Mouse (Mus musculus) testis, adult 2 months (tissue): ENCODE data around the gene Scd4. TPM values are rescaled to one million over a fixed set of nuclear protein-coding genes. Genes with fewer than 3 reads are reported as not detected.

Experiments
- H3K27ac ChIP-seq: fragments of 200-500 bp; 2 replicates; pipeline ENCODE4 v1.5.1; 2012; ENCODE audit warnings: low read depth, low read length; ENCODE audit not compliant: control insufficient read depth, insufficient read depth
- H3K27me3 ChIP-seq: fragments of 200-500 bp; 2 replicates; pipeline ENCODE4 v1.6.1; 2012; ENCODE audit warnings: mild to moderate bottlenecking, low read length, moderate library complexity; ENCODE audit not compliant: control insufficient read depth, insufficient read depth
- H3K36me3 ChIP-seq: fragments of 200-500 bp; 2 replicates; pipeline ENCODE4 v1.6.1; 2012; ENCODE audit warnings: mild to moderate bottlenecking, low read length; ENCODE audit not compliant: control insufficient read depth, insufficient read depth
- H3K4me1 ChIP-seq: fragments of 200-500 bp; 2 replicates; pipeline ENCODE4 v1.6.1; 2012; ENCODE audit warnings: low read length; ENCODE audit not compliant: control insufficient read depth, insufficient read depth
- H3K4me3 ChIP-seq: fragments of 200-500 bp; 2 replicates; pipeline ENCODE4 v1.5.1; 2012; ENCODE audit warnings: low read depth, mild to moderate bottlenecking, low read length, moderate library complexity, mixed read lengths; ENCODE audit not compliant: control insufficient read depth
- CTCF ChIP-seq: fragments of 200-500 bp; IDR thresholded peaks from 2 replicates; pipeline ENCODE4 v1.5.1; 2012; ENCODE audit warnings: low read depth, mild to moderate bottlenecking, inconsistent platforms, low read length, moderate library complexity; ENCODE audit not compliant: control insufficient read depth, insufficient read depth, insufficient replicate concordance
- POLR2A ChIP-seq: fragments of 200-500 bp; IDR thresholded peaks from 2 replicates; pipeline ENCODE4 v1.6.1; 2012; ENCODE audit warnings: low read depth, mild to moderate bottlenecking, inconsistent platforms, low read length, moderate library complexity; ENCODE audit not compliant: control insufficient read depth
- polyA plus RNA-seq: library from polyadenylated mRNA; depleted of rRNA; stranded (reverse); fragments of >200 nt; gene quantifications from 2 replicates; pipeline ENCODE4 v1.2.3, GENCODE M21; 2012

Gene Scd4
- polyA plus RNA-seq, 1 experiment, result 0.37 TPM

- Histone ChIP-seq H3K36me3 (no peaks in the 10 kb centered on the region), H3K27ac (peak overlapping the region; percentile 45; the same call in 1 of the 2 replicates), H3K4me1 (peaks cover 7% of the 10 kb centered on the region), H3K27me3 (no peaks in the 10 kb centered on the region), H3K4me3 (peak overlapping the region; percentile 54)
- TF ChIP-seq POLR2A (no peak), CTCF (no peak)
Observed at GRCm38 (mm10) chr19:44295251-44295650, 37.6 kb upstream of the Scd4 start.

- H3K27me3 ChIP-seq, result no peaks in the 10 kb centered on the region
- H3K36me3 ChIP-seq, result no peaks in the 10 kb centered on the region
- H3K27ac ChIP-seq, result peak overlapping the region; percentile 45
- peak overlapping the region; percentile 54; the same call in 1 of the 2 replicates for H3K4me3 ChIP-seq
- TF ChIP-seq CTCF, result peak; percentile 98
- TF ChIP-seq POLR2A, result peak; percentile 50; the same call in 1 of the 2 replicates
- peaks cover 7% of the 10 kb centered on the region for H3K4me1 ChIP-seq
Observed at GRCm38 (mm10) chr19:44295741-44296140, 37.2 kb upstream of the Scd4 start.

- Histone ChIP-seq H3K27ac (peak overlapping the region; percentile 45), H3K4me1 (peaks cover 7% of the 10 kb centered on the region)
Observed at GRCm38 (mm10) chr19:44296186-44296585, 36.7 kb upstream of the Scd4 start.

DNA sequence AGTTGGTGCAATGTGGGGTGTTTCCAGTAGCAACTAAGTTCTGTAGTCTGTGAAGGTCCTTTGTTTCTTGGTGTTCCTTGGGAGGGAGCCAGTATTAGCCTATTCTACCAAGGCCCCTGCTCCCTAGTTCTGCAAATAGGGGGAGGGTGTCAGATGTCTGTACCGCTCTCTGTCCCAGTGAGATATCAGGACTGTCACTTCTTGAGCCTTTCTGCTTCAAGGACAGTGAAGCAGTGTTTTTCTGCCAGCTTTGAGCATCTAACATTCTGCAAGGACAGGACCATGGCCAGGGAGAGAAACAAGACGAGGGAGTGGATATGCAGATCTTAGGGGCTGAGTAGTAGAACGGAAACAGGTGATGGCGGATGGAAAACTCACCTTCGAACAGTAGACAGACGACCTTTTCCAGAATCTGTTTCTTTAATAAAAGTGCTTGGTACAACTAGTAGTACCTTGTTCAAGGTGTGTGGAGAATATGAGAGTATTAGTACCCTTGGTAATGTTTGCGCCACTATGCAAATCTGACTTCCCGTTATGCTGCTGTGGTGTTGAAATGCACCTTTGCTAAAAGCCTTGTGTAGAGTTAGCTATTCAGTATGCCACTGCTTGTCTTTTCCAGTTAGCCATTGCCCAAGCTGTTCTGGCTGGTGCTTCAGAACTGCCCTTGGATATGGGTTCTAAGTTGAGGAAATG lies 35.7 kb upstream of the Scd4 start:
- no peaks in the 10 kb centered on the region for H3K36me3 ChIP-seq
- H3K27ac ChIP-seq, result peak overlapping the region; percentile 10
- peaks cover 7% of the 10 kb centered on the region for H3K4me1 ChIP-seq
- H3K27me3 ChIP-seq, result no peaks in the 10 kb centered on the region
- H3K4me3 ChIP-seq, result peak overlapping the region; percentile 6; the same call in 1 of the 2 replicates
- TF ChIP-seq CTCF, result no peak

More at GRCm38 (mm10) chr19:44296186-44296585, 36.7 kb upstream of the Scd4 start:
- TF ChIP-seq CTCF, result no peak
- no peak for TF ChIP-seq POLR2A
- Histone ChIP-seq H3K36me3 (no peaks in the 10 kb centered on the region), H3K4me3 (peak overlapping the region; percentile 17), H3K27me3 (no peaks in the 10 kb centered on the region)

GRCm38 (mm10) chr19:44297862-44298261 lies 35.0 kb upstream of the Scd4 start:
- no peak overlapping the region; the same call in 1 of the 2 replicates for H3K4me3 ChIP-seq
- H3K27ac ChIP-seq, result peak overlapping the region; percentile 0
- peaks cover 7% of the 10 kb centered on the region for H3K4me1 ChIP-seq
- no peaks in the 10 kb centered on the region for H3K27me3 ChIP-seq
- no peaks in the 10 kb centered on the region for H3K36me3 ChIP-seq
- TF ChIP-seq POLR2A (no peak), CTCF (no peak)

DNA sequence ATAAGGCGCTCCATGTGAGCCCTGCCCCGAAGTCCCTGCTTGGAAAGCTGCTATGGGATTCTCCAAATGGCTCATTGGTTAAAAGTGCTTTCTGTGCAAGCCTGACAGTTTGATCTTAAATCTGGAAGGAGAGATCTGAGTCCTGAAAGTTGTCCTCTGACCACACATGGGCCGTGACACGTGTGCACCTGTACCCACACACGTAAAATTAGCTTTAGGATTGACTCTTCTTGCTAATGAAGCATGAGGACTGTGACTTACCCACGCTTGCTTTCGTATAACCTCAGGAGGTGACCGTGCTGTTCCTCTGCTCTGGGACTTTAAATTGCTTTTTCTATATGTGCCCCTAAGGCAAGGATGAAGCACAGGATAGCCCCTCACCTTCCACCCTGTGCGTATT lies 33.8 kb upstream of the Scd4 start:
- Histone ChIP-seq H3K36me3 (no peaks in the 10 kb centered on the region), H3K27ac (peak overlapping the region; percentile 39), H3K27me3 (no peaks in the 10 kb centered on the region), H3K4me3 (no peak overlapping the region), H3K4me1 (peaks cover 3% of the 10 kb centered on the region)
- TF ChIP-seq POLR2A, result no peak
- TF ChIP-seq CTCF, result no peak

- Histone ChIP-seq H3K36me3 (no peaks in the 10 kb centered on the region), H3K4me1 (no peaks in the 10 kb centered on the region), H3K27me3 (no peaks in the 10 kb centered on the region), H3K4me3 (no peak overlapping the region), H3K27ac (no peak overlapping the region)
- TF ChIP-seq POLR2A, result no peak
- no peak for TF ChIP-seq CTCF
Observed at GRCm38 (mm10) chr19:44299902-44300301, 33.0 kb upstream of the Scd4 start.
